In the genomic region with DNA sequence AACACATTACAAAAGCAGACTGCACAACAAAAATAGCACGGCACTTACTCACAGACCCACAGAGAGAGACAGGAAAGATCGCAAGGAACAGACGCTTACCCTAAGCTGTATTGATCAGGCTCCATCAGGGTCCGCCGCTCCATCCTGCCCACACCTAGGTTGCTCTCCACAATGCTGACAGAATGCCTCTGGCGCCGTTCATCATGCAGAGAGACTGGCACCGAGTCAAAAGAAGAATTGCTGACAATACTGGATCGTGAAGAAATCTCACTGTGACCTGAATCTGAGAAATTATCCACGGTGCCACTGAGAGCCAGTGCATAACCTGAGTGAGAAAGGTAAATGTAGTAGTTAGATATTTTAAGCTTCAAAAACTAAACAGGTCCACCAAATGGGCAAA, we compare ENCODE assay signal across 24 mouse cellular contexts.
A peak's percentile ranks its signal among the peaks of the same experiment; 100 is the strongest.
DNase-seq lines count a peak whose midpoint lies in the region; ATAC-seq and TF ChIP-seq lines count a peak whose summit lies in the region.
"Had no signal": no experiment of that assay in that cellular context is flagged by ENCODE, and none has a peak within 500 bp of the region (broad histone marks: within the 10 kb centered on the region; RNA-seq: fewer than 3 reads in every experiment).

No protein-coding gene starts in this region.

- no peak for DNase-seq in cerebellum, postnatal 4 days (ENCODE audit: low spot score in 2 of 2)
- no peak for DNase-seq in left cerebral cortex, adult 2 months (ENCODE audit: extremely low spot score in 1 of 2, low spot score in 2 of 2)
- no peak for DNase-seq in left cerebral cortex, adult 8-10 months (ENCODE audit: low spot score in 2 of 2)
- DNase-seq in cerebellum, postnatal 25 days: peak; percentile 68 to 73
- DNase-seq in Muller cell, postnatal 12 days (ENCODE audit: inconsistent ontology term): no peak
- DNase-seq in lung, postnatal 4 days: no peak
- DNase-seq: adrenal gland, postnatal 10 days; gastrocnemius, postnatal 10 days; heart, adult 2 months; heart, postnatal 14 days; kidney, adult 8-10 months; kidney, postnatal 10 days; layer of hippocampus, postnatal 36 days; lung, adult 18-20 months; thymus, postnatal 25 days had no signal

- ATAC-seq in cerebellum, adult (ENCODE audit: insufficient number of reproducible peaks, low FRiP score, low TSS enrichment): peak; percentile 69
- ATAC-seq: forebrain, embryonic 14.5 days; liver, embryonic 12.5 days; midbrain, embryonic 15.5 days had no signal

- TF ChIP-seq CTCF in left cerebral cortex, adult 2 months (IDR thresholded peaks at IDR 0.05): no peak

- H3K27ac ChIP-seq in left cerebral cortex, adult 2 months: peak overlapping the region; percentile 50
- H3K27ac ChIP-seq: embryonic facial prominence, embryonic 15.5 days; hindbrain, embryonic 12.5 days; limb, embryonic 13.5 days; liver, embryonic 12.5 days; midbrain, embryonic 15.5 days; stomach, embryonic 15.5 days had no signal

- intact Hi-C loops in left cerebral cortex, adult 2 months (cut with DNase I): loop anchor here (5.0 to 10.0 kb wide), 3 partner anchors 53 to 115 kb away; no protein-coding TSS in a partner anchor

- H3K4me3 ChIP-seq in left cerebral cortex, adult 2 months: no peak overlapping the region
- H3K4me3 ChIP-seq: embryonic facial prominence, embryonic 15.5 days; heart, adult 2 months; heart, embryonic 13.5 days; hindbrain, embryonic 12.5 days; limb, embryonic 13.5 days; liver, embryonic 12.5 days; midbrain, embryonic 15.5 days; stomach, embryonic 15.5 days had no signal

Comparison
In these comparisons a context has a peak if more than half of its experiments do, and no peak if none do; other contexts are left out.
1. DNase-seq: peak in cerebellum, postnatal 25 days (2 of 2); none in cerebellum, postnatal 4 days (0 of 2), left cerebral cortex, adult 2 months (0 of 2), left cerebral cortex, adult 8-10 months (0 of 2), Muller cell, postnatal 12 days (single experiment) and lung, postnatal 4 days (0 of 2).